Mouse (Mus musculus): ENCODE measurements at regions not wholly inside any gene's neighbourhood (a gene's known extent, or its start where the extent isn't known, plus 50 kb on each side); places are given as distances from the start of the nearest gene placed in this dataset.

DNA sequence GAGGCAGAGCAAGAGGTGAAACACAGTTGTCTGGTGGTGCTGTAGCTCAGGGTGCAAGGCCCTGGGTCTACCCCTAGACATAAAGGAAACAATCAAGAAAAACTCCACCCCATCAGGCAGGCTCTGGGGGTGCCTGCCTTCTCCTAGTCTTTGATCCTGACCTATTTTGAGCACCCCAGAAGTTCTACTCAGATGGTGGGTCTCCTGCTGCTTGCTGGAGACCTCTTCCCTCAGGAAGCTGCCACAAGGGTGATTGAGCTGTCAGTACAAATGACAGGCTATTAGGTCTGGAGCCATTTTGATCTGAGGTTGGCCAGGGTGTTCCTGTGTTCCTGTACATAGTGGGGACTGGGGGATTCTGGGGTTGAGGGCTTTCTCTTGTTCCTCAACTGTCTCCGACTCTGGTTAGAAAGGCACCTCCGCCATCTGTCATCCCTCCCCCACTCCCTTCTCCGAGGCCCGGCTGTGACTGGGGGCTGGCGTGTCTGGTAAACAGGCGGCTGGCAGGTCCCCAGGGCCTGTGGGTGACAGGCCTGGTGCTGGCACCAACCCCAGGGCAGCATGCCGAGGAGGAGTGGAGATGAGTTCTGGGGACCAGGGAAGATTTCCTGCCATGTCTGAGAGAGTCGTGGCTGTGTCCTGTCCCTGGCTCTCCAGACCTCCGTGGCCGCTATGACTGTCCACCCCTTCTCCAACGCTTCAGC, 97.2 kb downstream of the Cstad start:
- H3K27ac ChIP-seq (replicated peaks; ENCODE audit: low read depth, low read length), result peak overlapping the region; percentile 97
- no peak for TF ChIP-seq POLR2A (IDR thresholded peaks at IDR 0.05; ENCODE audit: borderline replicate concordance, extremely low read depth, insufficient read depth, insufficient read length)
- no peaks in the 10 kb centered on the region for H3K27me3 ChIP-seq (ENCODE audit: control insufficient read depth, insufficient read depth, low read length)
- ATAC-seq (ENCODE audit: low FRiP score, low read depth) (no peak), DNase-seq (ENCODE audit: low spot score) (no peak)
- H3K9me3 ChIP-seq (ENCODE audit: control insufficient read depth, low read length), result no peaks in the 10 kb centered on the region
- 15% methylated on average over 9 of the region's 11 CpGs for WGBS
- peak overlapping the region; percentile 36; the same call in 1 of the 2 replicates for H3K9ac ChIP-seq (ENCODE audit: low read depth, low read length, severe bottlenecking)
- peaks cover 37% of the 10 kb centered on the region for H3K4me1 ChIP-seq (ENCODE audit: control insufficient read depth, insufficient read depth, low read length)
- peak overlapping the region; percentile 82 for H3K4me2 ChIP-seq (replicated peaks; ENCODE audit: low read depth, low read length, severe bottlenecking)
- H3K4me3 ChIP-seq (replicated peaks; ENCODE audit: low read length), result no peak overlapping the region
- H3K36me3 ChIP-seq (ENCODE audit: control insufficient read depth, insufficient read depth, low read length), result no peaks in the 10 kb centered on the region

DNA sequence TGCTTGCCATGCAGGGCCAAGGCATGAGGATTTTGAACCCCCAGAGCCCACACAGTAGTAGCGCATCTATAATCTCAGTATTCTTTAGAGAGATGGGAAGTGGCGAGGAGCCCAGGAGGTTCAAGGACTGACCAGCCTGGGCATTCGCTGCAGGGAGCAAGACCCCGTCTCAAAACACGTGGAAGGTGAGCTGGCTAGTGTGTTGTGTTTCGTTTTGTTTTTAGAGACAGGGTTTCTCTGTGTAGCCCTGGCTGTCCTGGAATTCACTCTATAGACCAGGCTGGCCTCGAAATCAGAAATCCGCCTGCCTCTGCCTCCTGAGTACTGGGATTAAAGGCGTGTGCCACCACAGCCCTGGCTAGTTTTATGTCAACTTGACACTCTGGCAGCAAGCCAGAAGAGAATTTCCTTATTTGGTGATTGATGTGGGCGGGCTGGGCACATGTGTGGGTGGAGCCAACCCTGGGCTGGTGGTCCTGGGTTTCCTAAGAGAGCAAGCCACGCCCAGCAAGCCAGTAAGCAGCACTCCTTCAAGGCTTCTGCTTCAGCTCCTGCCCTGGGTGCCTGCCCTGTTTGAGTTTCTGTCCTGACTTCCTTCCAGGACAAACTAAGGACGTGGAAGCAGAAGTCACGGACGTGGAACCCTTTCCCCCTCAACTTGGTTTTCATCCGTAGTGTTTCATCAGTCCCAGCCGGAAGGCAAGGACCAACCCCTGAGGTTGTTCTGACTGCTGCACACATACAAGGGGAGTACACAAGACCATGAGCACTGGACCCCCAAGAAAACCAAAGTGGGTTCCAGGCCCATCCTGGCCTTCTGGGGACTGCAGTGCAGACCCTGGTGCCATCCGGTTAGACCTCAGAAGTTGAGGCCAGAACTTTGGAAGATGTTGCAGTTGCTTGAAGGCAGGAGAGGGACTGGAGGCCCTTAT, 96.4 kb downstream of the Cstad start:
- H3K9me3 ChIP-seq (ENCODE audit: control insufficient read depth, low read length), result no peaks in the 10 kb centered on the region
- no peak overlapping the region for H3K4me2 ChIP-seq (replicated peaks; ENCODE audit: low read depth, low read length, severe bottlenecking)
- no peaks in the 10 kb centered on the region for H3K36me3 ChIP-seq (ENCODE audit: control insufficient read depth, insufficient read depth, low read length)
- no peak overlapping the region for H3K4me3 ChIP-seq (replicated peaks; ENCODE audit: low read length)
- H3K9ac ChIP-seq (ENCODE audit: low read depth, low read length, severe bottlenecking), result no peak overlapping the region
- DNase-seq (ENCODE audit: low spot score), result no peak
- ATAC-seq (ENCODE audit: low FRiP score, low read depth), result no peak
- H3K27me3 ChIP-seq (ENCODE audit: control insufficient read depth, insufficient read depth, low read length), result no peaks in the 10 kb centered on the region
- 91% methylated on average over 17 of the region's 17 CpGs for WGBS
- peak overlapping the region; percentile 97 for H3K27ac ChIP-seq (replicated peaks; ENCODE audit: low read depth, low read length)
- H3K4me1 ChIP-seq (ENCODE audit: control insufficient read depth, insufficient read depth, low read length), result peaks cover 45% of the 10 kb centered on the region
- no peak for TF ChIP-seq POLR2A (IDR thresholded peaks at IDR 0.05; ENCODE audit: borderline replicate concordance, extremely low read depth, insufficient read depth, insufficient read length)

DNA sequence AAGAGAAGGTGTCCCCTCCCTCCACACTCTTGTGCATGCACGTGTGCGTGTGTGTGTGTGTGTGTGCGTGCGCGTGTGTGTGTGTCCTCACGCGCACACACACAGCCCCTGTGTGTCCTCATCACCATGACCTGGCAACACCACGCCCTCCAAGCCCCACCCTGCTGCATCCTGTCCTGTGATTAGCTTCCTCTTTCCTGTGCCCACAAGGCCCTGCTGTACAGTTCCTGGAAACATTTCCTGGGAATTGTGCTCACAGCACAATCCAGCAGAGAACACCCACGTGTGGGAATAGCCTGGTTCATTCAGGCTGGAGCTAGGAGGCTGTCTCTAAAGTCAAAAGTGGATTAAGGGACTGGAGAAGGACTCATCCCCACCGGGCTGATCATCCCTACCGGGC, 95.5 kb downstream of the Cstad start:
- Histone ChIP-seq H3K9me3 (ENCODE audit: control insufficient read depth, low read length) (no peaks in the 10 kb centered on the region), H3K9ac (ENCODE audit: low read depth, low read length, severe bottlenecking) (no peak overlapping the region), H3K36me3 (ENCODE audit: control insufficient read depth, insufficient read depth, low read length) (no peaks in the 10 kb centered on the region), H3K4me3 (replicated peaks; ENCODE audit: low read length) (no peak overlapping the region), H3K4me2 (replicated peaks; ENCODE audit: low read depth, low read length, severe bottlenecking) (no peak overlapping the region), H3K27ac (replicated peaks; ENCODE audit: low read depth, low read length) (peak overlapping the region; percentile 43; the same call in 1 of the 2 replicates), H3K4me1 (ENCODE audit: control insufficient read depth, insufficient read depth, low read length) (peaks cover 49% of the 10 kb centered on the region), H3K27me3 (ENCODE audit: control insufficient read depth, insufficient read depth, low read length) (no peaks in the 10 kb centered on the region)
- TF ChIP-seq POLR2A (IDR thresholded peaks at IDR 0.05; ENCODE audit: borderline replicate concordance, extremely low read depth, insufficient read depth, insufficient read length), result no peak
- DNase-seq (ENCODE audit: low spot score), result no peak
- ATAC-seq (ENCODE audit: low FRiP score, low read depth), result no peak
- 82% methylated on average over 11 of the region's 11 CpGs for WGBS

DNA sequence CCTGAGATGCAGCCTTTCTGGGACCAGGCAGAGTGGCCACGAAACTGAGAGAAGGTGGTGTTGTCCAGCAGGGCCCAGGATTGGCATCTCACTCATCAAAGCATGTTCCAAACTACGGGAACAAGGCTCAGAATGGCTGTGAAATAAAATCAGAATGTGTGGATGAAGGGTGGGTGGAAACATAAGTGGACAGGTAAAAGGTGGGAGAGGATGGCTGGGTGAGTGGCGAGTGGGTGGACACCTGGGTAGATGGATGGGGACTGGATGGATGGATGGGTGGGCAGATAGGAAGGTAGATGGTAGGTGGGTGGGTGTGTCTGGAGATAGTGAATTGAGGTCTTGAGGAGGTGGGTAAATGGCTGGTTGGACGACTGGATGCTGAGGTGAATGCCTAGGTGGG, 93.6 kb downstream of the Cstad start:
- H3K9ac ChIP-seq (ENCODE audit: low read depth, low read length, severe bottlenecking), result no peak overlapping the region
- WGBS, result 80% methylated on average over 4 of the region's 4 CpGs
- no peak overlapping the region for H3K4me2 ChIP-seq (replicated peaks; ENCODE audit: low read depth, low read length, severe bottlenecking)
- no peaks in the 10 kb centered on the region for H3K9me3 ChIP-seq (ENCODE audit: control insufficient read depth, low read length)
- H3K4me3 ChIP-seq (replicated peaks; ENCODE audit: low read length), result no peak overlapping the region
- no peaks in the 10 kb centered on the region for H3K27me3 ChIP-seq (ENCODE audit: control insufficient read depth, insufficient read depth, low read length)
- no peaks in the 10 kb centered on the region for H3K36me3 ChIP-seq (ENCODE audit: control insufficient read depth, insufficient read depth, low read length)
- no peak for TF ChIP-seq POLR2A (IDR thresholded peaks at IDR 0.05; ENCODE audit: borderline replicate concordance, extremely low read depth, insufficient read depth, insufficient read length)
- DNase-seq (ENCODE audit: low spot score) (no peak), ATAC-seq (ENCODE audit: low FRiP score, low read depth) (no peak)
- H3K27ac ChIP-seq (replicated peaks; ENCODE audit: low read depth, low read length), result no peak overlapping the region
- peaks cover 48% of the 10 kb centered on the region for H3K4me1 ChIP-seq (ENCODE audit: control insufficient read depth, insufficient read depth, low read length)

DNA sequence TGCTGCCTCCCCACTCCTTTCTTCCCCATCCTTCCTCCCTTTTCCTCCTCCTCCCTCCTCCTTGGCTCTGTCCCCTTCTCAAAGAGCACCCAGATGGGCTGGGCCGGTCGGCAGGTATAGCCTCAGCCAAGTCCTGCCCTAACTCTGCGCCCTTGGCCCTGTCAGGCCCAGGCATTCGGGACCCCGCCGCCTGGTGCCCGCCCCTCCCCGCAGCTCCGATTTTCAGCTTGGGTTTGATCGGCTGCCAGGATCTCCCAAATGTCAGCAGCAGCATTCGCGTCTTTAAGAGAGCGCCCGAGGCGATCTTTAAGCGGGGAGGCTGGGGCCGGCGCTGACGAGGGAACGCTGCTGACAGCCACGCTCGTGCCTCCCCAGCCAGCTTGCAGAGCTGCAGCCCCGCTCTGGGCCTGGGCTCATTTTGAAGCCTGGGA, 92.3 kb downstream of the Cstad start:
- no peaks in the 10 kb centered on the region for H3K36me3 ChIP-seq (ENCODE audit: control insufficient read depth, insufficient read depth, low read length)
- peaks cover 40% of the 10 kb centered on the region for H3K4me1 ChIP-seq (ENCODE audit: control insufficient read depth, insufficient read depth, low read length)
- peak overlapping the region; percentile 83 for H3K27ac ChIP-seq (replicated peaks; ENCODE audit: low read depth, low read length)
- peak overlapping the region; percentile 25 for H3K9ac ChIP-seq (ENCODE audit: low read depth, low read length, severe bottlenecking)
- H3K4me3 ChIP-seq (replicated peaks; ENCODE audit: low read length), result no peak overlapping the region
- 2% methylated on average over 23 of the region's 23 CpGs for WGBS
- H3K27me3 ChIP-seq (ENCODE audit: control insufficient read depth, insufficient read depth, low read length), result no peaks in the 10 kb centered on the region
- H3K9me3 ChIP-seq (ENCODE audit: control insufficient read depth, low read length), result no peaks in the 10 kb centered on the region
- ATAC-seq (ENCODE audit: low FRiP score, low read depth) (peak; percentile 35), DNase-seq (ENCODE audit: low spot score) (peak; percentile 85)
- TF ChIP-seq POLR2A (IDR thresholded peaks at IDR 0.05; ENCODE audit: borderline replicate concordance, extremely low read depth, insufficient read depth, insufficient read length), result 0 out of 2 replicates have a peak, but pooled peaks have one; percentile 11
- H3K4me2 ChIP-seq (replicated peaks; ENCODE audit: low read depth, low read length, severe bottlenecking), result peak overlapping the region; percentile 33

All from limb, embryonic 14.5 days (tissue).